Comparison of ENCODE assay signal across 9 mouse cellular contexts in genomic region chr7:130668729-130669281, GRCm38 (mm10).
A peak's percentile ranks its signal among the peaks of the same experiment; 100 is the strongest.
DNase-seq lines count a peak whose midpoint lies in the region; ATAC-seq and TF ChIP-seq lines count a peak whose summit lies in the region.
"Had no signal": no experiment of that assay in that cellular context is flagged by ENCODE, and none has a peak within 500 bp of the region (broad histone marks: within the 10 kb centered on the region; RNA-seq: fewer than 3 reads in every experiment).

No protein-coding gene starts in this region.

- H3K9ac ChIP-seq in liver, embryonic 11.5 days (ENCODE audit: low read depth, low read length) = no peak overlapping the region
- no peak overlapping the region for H3K9ac ChIP-seq in liver, embryonic 12.5 days
- no peak overlapping the region for H3K9ac ChIP-seq in stomach, embryonic 15.5 days

- H3K27me3 ChIP-seq in liver, embryonic 11.5 days (replicated peaks; ENCODE audit: control insufficient read depth, insufficient read depth, low read length) = no peaks in the 10 kb centered on the region
- H3K27me3 ChIP-seq in liver, embryonic 12.5 days (replicated peaks) = no peaks in the 10 kb centered on the region
- H3K27me3 ChIP-seq in hindbrain, embryonic 10.5 days (ENCODE audit: insufficient read depth, poor library complexity, severe bottlenecking) = no peaks in the 10 kb centered on the region
- no peaks in the 10 kb centered on the region for H3K27me3 ChIP-seq in stomach, embryonic 15.5 days (replicated peaks)

- 52% methylated on average over 7 of the region's 7 CpGs for WGBS in liver, embryonic 11.5 days
- WGBS in liver, embryonic 12.5 days (ENCODE audit: insufficient replicate concordance) = 56% methylated on average over 7 of the region's 7 CpGs
- 66% methylated on average over 7 of the region's 7 CpGs for WGBS in hindbrain, embryonic 10.5 days
- 36% methylated on average over 7 of the region's 7 CpGs for WGBS in stomach, embryonic 15.5 days

- ATAC-seq in liver, embryonic 11.5 days (replicated peaks; ENCODE audit: low FRiP score) = 0 out of 2 replicates have a peak, but pooled peaks have one; percentile 6
- no peak for ATAC-seq in liver, embryonic 12.5 days
- ATAC-seq in stomach, embryonic 15.5 days (ENCODE audit: insufficient read depth, low FRiP score, low read depth) = no peak

- no peak for DNase-seq in liver, embryonic 11.5 days (ENCODE audit: low spot score)
- DNase-seq in hindbrain, embryonic 10.5 days (ENCODE audit: low spot score) = peak; percentile 17
- peak; percentile 31 to 50 for DNase-seq in layer of hippocampus, postnatal 14 days (ENCODE audit: low spot score in 2 of 2)
- no peak for DNase-seq in adrenal gland, postnatal 36 days
- no peak for DNase-seq in left cerebral cortex, adult 2 months (ENCODE audit: extremely low spot score in 1 of 2, low spot score in 2 of 2)
- no peak for DNase-seq in thymus, postnatal 10 days (ENCODE audit: low spot score in 2 of 2)

- H3K4me2 ChIP-seq in liver, embryonic 11.5 days = no peak overlapping the region
- H3K4me2 ChIP-seq in liver, embryonic 12.5 days = no peak overlapping the region
- no peak overlapping the region for H3K4me2 ChIP-seq in stomach, embryonic 15.5 days

- peaks cover 21% of the 10 kb centered on the region for H3K4me1 ChIP-seq in liver, embryonic 11.5 days (replicated peaks; ENCODE audit: control insufficient read depth, insufficient read depth, low read length)
- peaks cover 28% of the 10 kb centered on the region for H3K4me1 ChIP-seq in liver, embryonic 12.5 days
- peaks cover 55% of the 10 kb centered on the region for H3K4me1 ChIP-seq in hindbrain, embryonic 10.5 days (replicated peaks)
- H3K4me1 ChIP-seq in stomach, embryonic 15.5 days = peaks cover 31% of the 10 kb centered on the region

- no peak overlapping the region for H3K4me3 ChIP-seq in liver, embryonic 11.5 days (ENCODE audit: low read depth, low read length)
- H3K4me3 ChIP-seq in liver, embryonic 12.5 days = no peak overlapping the region
- H3K4me3 ChIP-seq in hindbrain, embryonic 10.5 days = no peak overlapping the region
- no peak overlapping the region for H3K4me3 ChIP-seq in stomach, embryonic 15.5 days (replicated peaks)
- no peak overlapping the region for H3K4me3 ChIP-seq in left cerebral cortex, adult 2 months
- H3K4me3 ChIP-seq: erythroblast, embryonic 14.5 days had no signal

- 0 out of 2 replicates have a peak overlapping the region, but pooled peaks have one; percentile 41 for H3K27ac ChIP-seq in liver, embryonic 11.5 days (ENCODE audit: low read depth, low read length)
- no peak overlapping the region for H3K27ac ChIP-seq in liver, embryonic 12.5 days
- peak overlapping the region; percentile 77 for H3K27ac ChIP-seq in hindbrain, embryonic 10.5 days
- peak overlapping the region; percentile 58 for H3K27ac ChIP-seq in stomach, embryonic 15.5 days
- no peak overlapping the region for H3K27ac ChIP-seq in left cerebral cortex, adult 2 months

- peaks cover 3% of the 10 kb centered on the region; the same call in 1 of the 2 replicates for H3K9me3 ChIP-seq in liver, embryonic 11.5 days (ENCODE audit: control insufficient read depth, low read length)
- no peaks in the 10 kb centered on the region for H3K9me3 ChIP-seq in liver, embryonic 12.5 days (replicated peaks)
- H3K9me3 ChIP-seq in hindbrain, embryonic 10.5 days = peaks cover 15% of the 10 kb centered on the region
- H3K9me3 ChIP-seq in stomach, embryonic 15.5 days = no peaks in the 10 kb centered on the region

- intact Hi-C loops in left cerebral cortex, adult 2 months (cut with DNase I) = no loop called here

- no peaks in the 10 kb centered on the region; the same call in 1 of the 2 replicates for H3K36me3 ChIP-seq in liver, embryonic 11.5 days (ENCODE audit: control insufficient read depth, insufficient read depth, low read length)
- H3K36me3 ChIP-seq in liver, embryonic 12.5 days = no peaks in the 10 kb centered on the region; the same call in 1 of the 2 replicates
- H3K36me3 ChIP-seq in hindbrain, embryonic 10.5 days = peaks cover 20% of the 10 kb centered on the region
- peaks cover 11% of the 10 kb centered on the region for H3K36me3 ChIP-seq in stomach, embryonic 15.5 days

- no peak for TF ChIP-seq CTCF in left cerebral cortex, adult 2 months (IDR thresholded peaks at IDR 0.05)

Comparison
In these comparisons a context has a peak if more than half of its experiments do, and no peak if none do; other contexts are left out.
1. H3K27ac ChIP-seq: peak in liver, embryonic 11.5 days (single experiment), hindbrain, embryonic 10.5 days (single experiment) and stomach, embryonic 15.5 days (single experiment); none in liver, embryonic 12.5 days (single experiment) and left cerebral cortex, adult 2 months (single experiment).
2. DNase-seq: peak in hindbrain, embryonic 10.5 days (single experiment) and layer of hippocampus, postnatal 14 days (2 of 2); none in liver, embryonic 11.5 days (single experiment), adrenal gland, postnatal 36 days (0 of 2), left cerebral cortex, adult 2 months (0 of 2) and thymus, postnatal 10 days (0 of 2).